Mouse (Mus musculus): ENCODE results near the gene 4933427I04Rik.

DNA sequence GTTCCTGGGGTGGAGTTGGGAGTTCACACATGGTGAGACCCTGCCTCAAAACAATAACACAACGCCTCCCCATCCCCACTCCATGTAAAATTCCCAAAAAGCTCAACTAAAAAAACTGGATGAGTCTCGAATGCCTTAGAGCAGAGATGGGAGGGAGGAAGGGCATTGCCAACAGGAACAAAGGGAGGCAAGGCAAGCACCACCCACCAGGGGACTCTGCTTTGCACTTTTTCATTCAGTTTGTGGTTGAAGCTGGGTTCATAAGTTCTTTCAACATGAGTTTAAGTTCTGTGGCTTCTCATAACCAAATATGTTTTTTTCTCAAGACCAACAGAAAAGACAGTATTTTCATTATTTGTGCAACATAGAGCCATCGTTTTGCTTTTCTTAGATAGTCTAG is 44.0 kb downstream of the 4933427I04Rik start:
- TF ChIP-seq FLI1 (IDR thresholded peaks at IDR 0.05; ENCODE audit: low read length) (no peak), GATA1 (IDR thresholded peaks at IDR 0.05; ENCODE audit: borderline replicate concordance, low read length) (no peak)

All from megakaryocyte, embryonic 14.5 days (primary cell).